Mouse (Mus musculus) hindbrain, postnatal 0 days (tissue): ENCODE results near the gene Cdkn1a. TPM values are rescaled to one million over a fixed set of nuclear protein-coding genes. Genes with fewer than 3 reads are reported as not detected.
"Not testable (repeated sequence)": the region's sequence is repeated elsewhere in the genome, so short reads cannot be mapped to it uniquely, and the experiment has no call there.

ENCODE experiments used
- ATAC-seq: fragments of 200-750 bp; cut with Nextera tagmentation; 2 replicates; pipeline ENCODE4 v1.8.0; 2017; ENCODE audit warnings: mild to moderate bottlenecking, moderate TSS enrichment, moderate library complexity
- DNase-seq: peaks from one replicate; pipeline ENCODE4 v3.0.0-alpha.2; 2015; ENCODE audit warnings: low spot score
- H3K27ac ChIP-seq: fragments of 300-500 bp; sonication (generic); 2 replicates; pipeline ENCODE4 v1.5.1; 2014; ENCODE audit warnings: mild to moderate bottlenecking
- H3K27me3 ChIP-seq: fragments of 300-500 bp; sonication (generic); 2 replicates; pipeline ENCODE4 v1.6.1; 2014; ENCODE audit warnings: low read length, mixed read lengths; ENCODE audit not compliant: insufficient read depth
- H3K36me3 ChIP-seq: fragments of 300-500 bp; sonication (generic); 2 replicates; pipeline ENCODE4 v1.6.1; 2014; ENCODE audit warnings: low read length, mixed read lengths; ENCODE audit not compliant: insufficient read depth
- H3K4me1 ChIP-seq: fragments of 300-500 bp; sonication (generic); 2 replicates; pipeline ENCODE4 v1.6.1; 2014; ENCODE audit warnings: antibody characterized with exemption, low read length, mixed read lengths; ENCODE audit not compliant: insufficient read depth
- H3K4me2 ChIP-seq: fragments of 300-500 bp; sonication (generic); 2 replicates; pipeline ENCODE4 v1.6.1; 2014; ENCODE audit warnings: low read depth, mild to moderate bottlenecking, low read length, moderate library complexity, mixed read lengths
- H3K4me3 ChIP-seq: fragments of 300-500 bp; sonication (generic); 2 replicates; pipeline ENCODE4 v1.5.1; 2014; ENCODE audit warnings: low read length
- H3K9ac ChIP-seq: fragments of 300-500 bp; sonication (generic); replicated peaks from 2 replicates; pipeline ENCODE4 v1.6.1; 2014; ENCODE audit warnings: mild to moderate bottlenecking, low read length, moderate library complexity, mixed read lengths
- H3K9me3 ChIP-seq: fragments of 300-500 bp; sonication (generic); 2 replicates; pipeline ENCODE4 v1.6.1; 2016; ENCODE audit warnings: low read length, mixed read lengths
- CTCF ChIP-seq: IDR thresholded peaks from 2 replicates; pipeline ENCODE4 v1.5.1; 2016; ENCODE audit warnings: antibody characterized with exemption, control low read depth, low read depth
- WGBS: fragments of 180-500 bp; shearing (Covaris S2); extraction: QIAGEN DNeasy Blood & Tissue Kit; methylation state at CpG from one replicate; pipeline ENCODE4 v1.1.7; 2014; 5-methylcytosine and 5-hydroxymethylcytosine counted together
- polyA plus RNA-seq: library from polyadenylated mRNA; unstranded; fragments of >200 nt; fragmentation: Nextera tagmentation; extraction: Ambion mirVana; gene quantifications from 2 replicates; pipeline ENCODE4 v1.2.1, GENCODE M21; 2015
- total RNA-seq: library from RNA; depleted of rRNA; stranded (reverse); fragments of >200 nt; gene quantifications from 2 replicates; pipeline ENCODE4 v1.2.3, GENCODE M21; 2014; rRNA removed

Gene Cdkn1a
- total RNA-seq: 48.9 and 50.0 TPM in 2 replicates
- polyA plus RNA-seq: 242 and 257 TPM in 2 replicates

- Histone ChIP-seq H3K27ac (no peak within 1 kb of the TSS), H3K9me3 (no peaks in the 10 kb centered on the region), H3K9ac (no peak within 1 kb of the TSS), H3K27me3 (no peaks in the 10 kb centered on the region), H3K4me1 (no peaks in the 10 kb centered on the region), H3K36me3 (no peaks in the 10 kb centered on the region), H3K4me3 (no peak within 1 kb of the TSS), H3K4me2 (no peak within 1 kb of the TSS)
- TF ChIP-seq CTCF: no peak
- DNase-seq (no peak), ATAC-seq (no peak)
- 74% methylated on average over 3 of the region's 3 CpGs for WGBS
Measured at GRCm38 (mm10) chr17:29090776-29091175, at the start of gene Cdkn1a. TSS of gene Cdkn1a (plus strand) at chr17:29090976.

- H3K4me1 ChIP-seq, ATAC-seq, H3K9me3 ChIP-seq, DNase-seq, H3K4me2 ChIP-seq, H3K27me3 ChIP-seq, H3K27ac ChIP-seq, H3K9ac ChIP-seq, H3K4me3 ChIP-seq: not testable (repeated sequence)
- WGBS: 91% methylated on average over 3 of the region's 3 CpGs
- H3K36me3 ChIP-seq: peaks cover 63% of the 10 kb centered on the region
Measured at GRCm38 (mm10) chr17:29041632-29042031, 49.1 kb upstream of the Cdkn1a start.

GRCm38 (mm10) chr17:29042569-29042968 is 48.2 kb upstream of the Cdkn1a start:
- Histone ChIP-seq H3K9ac (no peak overlapping the region), H3K27ac (no peak overlapping the region), H3K4me1 (no peaks in the 10 kb centered on the region), H3K36me3 (peaks cover 57% of the 10 kb centered on the region), H3K4me2 (no peak overlapping the region), H3K9me3 (no peaks in the 10 kb centered on the region), H3K27me3 (no peaks in the 10 kb centered on the region), H3K4me3 (no peak overlapping the region)
- no peak for TF ChIP-seq CTCF
- ATAC-seq (no peak), DNase-seq (no peak)

- Histone ChIP-seq H3K27ac (no peak overlapping the region), H3K27me3 (no peaks in the 10 kb centered on the region), H3K4me3 (no peak overlapping the region), H3K36me3 (peaks cover 57% of the 10 kb centered on the region), H3K9me3 (no peaks in the 10 kb centered on the region), H3K4me2 (no peak overlapping the region), H3K4me1 (no peaks in the 10 kb centered on the region), H3K9ac (no peak overlapping the region)
- WGBS: 84% methylated on average over 3 of the region's 3 CpGs
- no peak for TF ChIP-seq CTCF
- no peak for DNase-seq
- ATAC-seq: no peak
Measured at GRCm38 (mm10) chr17:29043583-29043982, 47.2 kb upstream of the Cdkn1a start.

GRCm38 (mm10) chr17:29044146-29044924 is 46.4 kb upstream of the Cdkn1a start:
- peaks cover 52% of the 10 kb centered on the region for H3K36me3 ChIP-seq
- H3K4me1 ChIP-seq: no peaks in the 10 kb centered on the region
- H3K9me3 ChIP-seq: no peaks in the 10 kb centered on the region
- DNase-seq (no peak), ATAC-seq (0 out of 2 replicates have a peak, but pooled peaks have one; percentile 2)
- H3K9ac ChIP-seq: no peak overlapping the region
- H3K4me3 ChIP-seq: no peak overlapping the region
- no peak overlapping the region for H3K4me2 ChIP-seq
- H3K27me3 ChIP-seq: no peaks in the 10 kb centered on the region
- WGBS: 77% methylated on average over 6 of the region's 6 CpGs
- H3K27ac ChIP-seq: no peak overlapping the region
- no peak for TF ChIP-seq CTCF

- TF ChIP-seq CTCF: peak; percentile 87
- Histone ChIP-seq H3K4me2 (no peak overlapping the region), H3K36me3 (peaks cover 46% of the 10 kb centered on the region), H3K9me3 (no peaks in the 10 kb centered on the region), H3K27ac (peak overlapping the region; percentile 20; the same call in 1 of the 2 replicates), H3K27me3 (no peaks in the 10 kb centered on the region), H3K9ac (no peak overlapping the region), H3K4me3 (no peak overlapping the region), H3K4me1 (no peaks in the 10 kb centered on the region)
- 46% methylated on average over 1 of the region's 1 CpGs for WGBS
- ATAC-seq: peak; percentile 38; the same call in 1 of the 2 replicates
- DNase-seq: peak; percentile 75
Measured at GRCm38 (mm10) chr17:29044925-29045319, 45.9 kb upstream of the Cdkn1a start.
